Mouse (Mus musculus) liver, embryonic 14.5 days (tissue): ENCODE data around the gene Serpinb2. TPM values are rescaled to one million over a fixed set of nuclear protein-coding genes. Genes with fewer than 3 reads are reported as not detected.

Source experiments
- ATAC-seq: fragments of 200-750 bp; cut with Nextera tagmentation; 2 replicates; pipeline ENCODE4 v1.8.0; 2017; ENCODE audit warnings: moderate number of reproducible peaks, mild to moderate bottlenecking, moderate library complexity; ENCODE audit not compliant: insufficient read depth
- DNase-seq, 3 experiments: peaks; one replicate each; pipeline ENCODE4 v3.0.0-alpha.2; 2012 to 2013; ENCODE audit warnings: low read depth in 3 of 3, low spot score in 3 of 3
- H3K27ac ChIP-seq: fragments of 300-500 bp; sonication (generic); 2 replicates; pipeline ENCODE4 v1.5.1; 2014; ENCODE audit warnings: moderate library complexity, mild to moderate bottlenecking, control low read depth, inconsistent platforms
- H3K27me3 ChIP-seq: fragments of 300-500 bp; sonication (generic); 2 replicates; pipeline ENCODE4 v1.6.1; 2014; ENCODE audit warnings: mild to moderate bottlenecking, low read length, moderate library complexity; ENCODE audit not compliant: control insufficient read depth, insufficient read depth
- H3K36me3 ChIP-seq: fragments of 300-500 bp; sonication (generic); replicated peaks from 2 replicates; pipeline ENCODE4 v1.6.1; 2014; ENCODE audit warnings: low read depth; ENCODE audit not compliant: control insufficient read depth, insufficient read depth
- H3K4me1 ChIP-seq, 2 experiments: fragments of 200-500 bp in 1 of 2; fragments of 300-500 bp in 1 of 2; sonication (generic) in 1 of 2; replicated peaks; 2 replicates each; pipeline ENCODE4 v1.6.1; 2012 to 2014; ENCODE audit warnings: antibody characterized with exemption in 1 of 2, inconsistent platforms in 1 of 2, low read length in 1 of 2; ENCODE audit not compliant: control insufficient read depth in 2 of 2, insufficient read depth in 2 of 2
- H3K4me2 ChIP-seq: fragments of 300-500 bp; sonication (generic); 2 replicates; pipeline ENCODE4 v1.6.1; 2014; ENCODE audit warnings: low read depth, mild to moderate bottlenecking, control low read depth, moderate library complexity
- H3K4me3 ChIP-seq, 2 experiments: fragments of 200-500 bp in 1 of 2; fragments of 300-500 bp in 1 of 2; sonication (generic) in 1 of 2; 2 replicates each; pipeline ENCODE4 v1.5.1; 2012 to 2014; ENCODE audit warnings: low read depth in 2 of 2, low read length in 2 of 2, mild to moderate bottlenecking in 2 of 2, control low read depth in 1 of 2, inconsistent platforms in 1 of 2, moderate library complexity in 1 of 2; ENCODE audit not compliant: insufficient read depth in 1 of 2
- H3K9ac ChIP-seq: fragments of 300-500 bp; sonication (generic); replicated peaks from 2 replicates; pipeline ENCODE4 v1.6.1; 2014; ENCODE audit warnings: mild to moderate bottlenecking, control low read depth, moderate library complexity
- H3K9me3 ChIP-seq: fragments of 300-500 bp; sonication (generic); 2 replicates; pipeline ENCODE4 v1.6.1; 2016; ENCODE audit warnings: low read length, mixed read lengths; ENCODE audit not compliant: control insufficient read depth
- CTCF ChIP-seq: IDR thresholded peaks from 2 replicates; pipeline ENCODE4 v1.5.1; 2016; ENCODE audit warnings: antibody characterized with exemption, low read depth, control low read depth
- EP300 ChIP-seq: IDR thresholded peaks from 2 replicates; pipeline ENCODE4 v1.6.1; 2016; ENCODE audit warnings: antibody characterized with exemption, low read depth
- WGBS: fragments of 180-500 bp; shearing (Covaris S2); extraction: QIAGEN DNeasy Blood & Tissue Kit; methylation state at CpG from one replicate; pipeline ENCODE4 v1.1.7; 2014; ENCODE audit not compliant: insufficient replicate concordance; 5-methylcytosine and 5-hydroxymethylcytosine counted together
- polyA plus RNA-seq, 2 experiments: library from polyadenylated mRNA; depleted of rRNA in 1 of 2; stranded (reverse) in 1 of 2; unstranded in 1 of 2; fragments of >200 nt; fragmentation: Nextera tagmentation in 1 of 2; extraction: Ambion mirVana in 1 of 2; gene quantifications; 2 replicates each; pipeline versions ENCODE4 v1.2.1 to v1.2.3; 2012 to 2014

Serpinb2 gene
- polyA plus RNA-seq, 2 experiments, result 2.1 to 3.4 TPM

- ATAC-seq (no peak), DNase-seq (no peak)
- Histone ChIP-seq H3K4me1 (no peaks in the 10 kb centered on the region), H3K27ac (no peak overlapping the region), H3K9ac (no peak overlapping the region), H3K27me3 (no peaks in the 10 kb centered on the region), H3K36me3 (no peaks in the 10 kb centered on the region), H3K9me3 (no peaks in the 10 kb centered on the region), H3K4me2 (no peak overlapping the region), H3K4me3 (no peak overlapping the region)
- no peak for TF ChIP-seq EP300
- TF ChIP-seq CTCF, result no peak
- WGBS, result 61% methylated on average over 1 of the region's 1 CpGs
Observed at GRCm38 (mm10) chr1:107537435-107537834, 26.2 kb downstream of the Serpinb2 start.

GRCm38 (mm10) chr1:107559494-107559893 is 48.3 kb downstream of the Serpinb2 start:
- no peaks in the 10 kb centered on the region for H3K27me3 ChIP-seq
- H3K27ac ChIP-seq, result no peak overlapping the region
- no peak overlapping the region for H3K4me2 ChIP-seq
- H3K36me3 ChIP-seq, result no peaks in the 10 kb centered on the region
- no peak overlapping the region for H3K9ac ChIP-seq
- no peak overlapping the region for H3K4me3 ChIP-seq
- 59% methylated on average over 3 of the region's 3 CpGs for WGBS
- DNase-seq (no peak), ATAC-seq (no peak)
- H3K9me3 ChIP-seq, result no peaks in the 10 kb centered on the region
- no peak for TF ChIP-seq EP300
- TF ChIP-seq CTCF, result no peak
- no peaks in the 10 kb centered on the region for H3K4me1 ChIP-seq

- DNase-seq (no peak), ATAC-seq (no peak)
- TF ChIP-seq CTCF (no peak; the same call in 1 of the 2 replicates), EP300 (no peak)
- WGBS, result 25% methylated on average over 1 of the region's 1 CpGs
- Histone ChIP-seq H3K9me3 (no peaks in the 10 kb centered on the region), H3K4me3 (no peak overlapping the region), H3K27me3 (no peaks in the 10 kb centered on the region), H3K36me3 (no peaks in the 10 kb centered on the region), H3K9ac (no peak overlapping the region), H3K27ac (no peak overlapping the region), H3K4me2 (no peak overlapping the region), H3K4me1 (no peaks in the 10 kb centered on the region)
Observed at GRCm38 (mm10) chr1:107562110-107562509, 50.9 kb downstream of the Serpinb2 start.

- no peak for ATAC-seq
- H3K36me3 ChIP-seq, result no peaks in the 10 kb centered on the region
- no peak for TF ChIP-seq EP300
- no peak for TF ChIP-seq CTCF
- no peak overlapping the region for H3K27ac ChIP-seq
- H3K4me2 ChIP-seq, result no peak overlapping the region
- DNase-seq, result no peak
- no peaks in the 10 kb centered on the region for H3K9me3 ChIP-seq
- no peak overlapping the region for H3K9ac ChIP-seq
- H3K4me1 ChIP-seq, result no peaks in the 10 kb centered on the region
- no peak overlapping the region for H3K4me3 ChIP-seq
- no peaks in the 10 kb centered on the region for H3K27me3 ChIP-seq
Observed at GRCm38 (mm10) chr1:107565644-107566043, 54.4 kb downstream of the Serpinb2 start.

- Histone ChIP-seq H3K27ac (no peak overlapping the region), H3K9ac (no peak overlapping the region), H3K27me3 (no peaks in the 10 kb centered on the region), H3K4me1 (no peaks in the 10 kb centered on the region), H3K36me3 (no peaks in the 10 kb centered on the region), H3K4me2 (no peak overlapping the region), H3K9me3 (no peaks in the 10 kb centered on the region), H3K4me3 (no peak overlapping the region)
- WGBS, result 52% methylated on average over 2 of the region's 2 CpGs
- no peak for TF ChIP-seq CTCF
- TF ChIP-seq EP300, result no peak
- DNase-seq (no peak), ATAC-seq (no peak)
Observed at GRCm38 (mm10) chr1:107576094-107576493, 64.9 kb downstream of the Serpinb2 start.
